Mouse (Mus musculus) cerebellum, adult 2 months (tissue): ENCODE measurements around the gene Vav2.

Experiments used
- CTCF ChIP-seq: fragments of 200-500 bp; IDR thresholded peaks from 2 replicates; pipeline ENCODE4 v1.5.1; 2011; ENCODE audit warnings: low read depth, mild to moderate bottlenecking, control low read depth, low read length, moderate library complexity, borderline replicate concordance; ENCODE audit not compliant: insufficient read depth
- POLR2A ChIP-seq: fragments of 200-500 bp; IDR thresholded peaks from 2 replicates; pipeline ENCODE4 v1.6.1; 2011; ENCODE audit warnings: low read length, control low read depth, borderline replicate concordance; ENCODE audit not compliant: insufficient read depth

DNA sequence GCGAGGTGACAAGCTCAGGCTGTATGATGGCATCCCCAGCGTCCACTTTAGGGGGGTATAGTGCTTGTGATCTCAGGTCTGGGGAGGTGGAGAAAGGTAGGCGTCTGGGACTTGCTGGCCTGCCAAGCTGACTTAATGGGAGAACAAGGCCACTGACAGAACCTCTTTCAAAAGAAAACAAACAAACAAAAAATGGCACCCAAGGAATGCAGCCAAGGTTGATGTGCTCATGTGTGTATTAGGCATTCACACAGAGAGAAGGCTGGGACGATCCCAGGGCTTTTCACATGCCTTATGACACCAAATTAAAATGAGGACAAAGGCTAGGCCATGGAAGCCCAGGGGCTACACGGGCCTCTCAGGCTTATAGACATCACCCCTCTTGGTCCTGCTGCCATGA lies 116.6 kb downstream of the Vav2 start:
- TF ChIP-seq CTCF, result no peak
- no peak for TF ChIP-seq POLR2A
